Mouse (Mus musculus) splenic B cell, adult 2 months (primary cell): ENCODE measurements at regions not wholly inside any gene's neighbourhood (a gene's known extent, or its start where the extent isn't known, plus 50 kb on each side); places are given as distances from the start of the nearest gene placed in this dataset.

ENCODE experiments used
- DNase-seq: peaks from one replicate; pipeline ENCODE4 v3.0.0-alpha.2; 2011; ENCODE audit warnings: low read depth, low spot score
- H3K27me3 ChIP-seq: 2 replicates; pipeline ENCODE4 v1.6.1; 2012; ENCODE audit warnings: mild to moderate bottlenecking, low read length, moderate library complexity, mixed read lengths; ENCODE audit not compliant: control insufficient read depth, poor library complexity, insufficient read depth, severe bottlenecking
- H3K36me3 ChIP-seq: 2 replicates; pipeline ENCODE4 v1.6.1; 2012; ENCODE audit warnings: mild to moderate bottlenecking, low read length, moderate library complexity, mixed read lengths; ENCODE audit not compliant: control insufficient read depth, poor library complexity, insufficient read depth, severe bottlenecking

DNA sequence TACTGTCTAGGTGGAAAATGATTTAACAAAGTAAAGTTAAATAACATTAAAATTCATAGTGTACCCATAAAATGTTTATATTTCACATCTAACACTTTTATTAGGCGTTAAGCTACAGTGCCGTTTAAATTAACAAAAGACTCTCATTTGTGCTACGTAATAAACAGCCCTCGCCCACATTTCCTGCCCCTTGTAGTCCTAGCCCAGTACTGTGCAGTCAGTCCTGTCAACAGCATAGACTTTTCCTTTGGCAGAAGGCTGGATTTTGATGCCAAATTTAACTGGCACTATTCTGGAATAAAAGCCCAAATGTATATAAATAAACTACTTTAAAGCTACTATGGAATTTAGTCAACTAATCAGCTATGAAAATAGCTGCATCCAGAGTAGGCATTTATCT, 247.3 kb downstream of the Gm765 start:
- no peak for DNase-seq
- Histone ChIP-seq H3K36me3 (no peaks in the 10 kb centered on the region), H3K27me3 (no peaks in the 10 kb centered on the region)

DNA sequence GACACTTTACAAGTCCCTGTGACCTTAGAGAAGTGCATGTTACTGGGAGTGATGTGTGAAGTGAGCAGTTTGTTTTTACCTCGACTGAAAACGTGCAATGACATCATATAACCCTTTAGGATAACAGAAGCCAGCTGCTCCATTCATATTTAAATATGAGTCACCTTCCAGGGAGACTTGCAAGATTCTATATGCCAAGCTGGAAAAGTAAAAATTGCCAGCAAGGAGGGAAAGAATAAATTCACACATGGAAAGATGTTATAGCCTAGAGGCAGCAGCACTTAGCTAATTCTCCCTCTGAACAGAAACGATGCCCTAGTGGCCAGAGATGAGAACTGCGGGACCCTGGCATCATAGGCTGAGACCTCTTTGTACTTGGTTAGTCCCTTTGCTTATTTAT, 253.4 kb downstream of the Gm765 start:
- Histone ChIP-seq H3K27me3 (no peaks in the 10 kb centered on the region), H3K36me3 (no peaks in the 10 kb centered on the region)
- peak; percentile 20 for DNase-seq

DNA sequence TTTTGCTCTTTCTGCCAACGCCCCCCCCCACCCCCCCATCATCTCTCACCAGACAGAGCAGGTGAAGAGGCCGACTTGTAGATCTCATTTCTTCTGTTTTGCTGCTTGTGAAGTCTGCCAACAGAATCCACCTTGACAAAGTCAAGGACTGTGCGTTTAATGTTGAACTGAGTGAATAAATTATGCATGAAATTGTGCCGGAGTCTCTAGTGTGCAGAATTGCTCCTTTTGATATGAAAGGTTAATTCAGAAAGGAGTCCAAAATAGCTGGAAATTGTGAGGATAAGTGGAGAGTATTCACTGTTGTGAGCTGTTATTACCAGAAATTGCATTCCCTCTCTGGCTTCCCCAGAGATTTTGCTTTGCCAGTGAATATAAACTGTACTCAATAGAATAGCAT, 262.5 kb downstream of the Gm765 start:
- no peak for DNase-seq
- Histone ChIP-seq H3K36me3 (no peaks in the 10 kb centered on the region), H3K27me3 (no peaks in the 10 kb centered on the region)
